Mouse (Mus musculus): Measurements from ENCODE around the gene Cdipt.

GRCm38 (mm10) chr7:127008239-127009019 is 32.7 kb downstream of the Cdipt start:
- TF ChIP-seq CTCF (conservative IDR thresholded peaks at IDR 0.05; ENCODE audit: low read length) = no peak
- no peak for TF ChIP-seq NANOG (IDR thresholded peaks at IDR 0.05; ENCODE audit: borderline replicate concordance, low read length)
- TF ChIP-seq POU5F1 (IDR thresholded peaks at IDR 0.05; ENCODE audit: borderline replicate concordance, low read length) = no peak
